Mouse (Mus musculus): ENCODE measurements around the gene Canx. TPM values are rescaled to one million over a fixed set of nuclear protein-coding genes. Genes with fewer than 3 reads are reported as not detected.

The Canx gene
- polyA plus RNA-seq, 1 experiment from 2014 or later, result 221 TPM

GRCm38 (mm10) chr11:50352177-50352576 lies 26.7 kb upstream of the Canx start:
- Histone ChIP-seq H3K4me2 (replicated peaks; ENCODE audit: low read depth, low read length) (no peak overlapping the region), H3K27ac (ENCODE audit: low read length) (no peak overlapping the region), H3K27me3 (ENCODE audit: control insufficient read depth, insufficient read depth, low read length) (no peaks in the 10 kb centered on the region), H3K4me3 (ENCODE audit: low read depth, low read length) (no peak overlapping the region), H3K9ac (replicated peaks; ENCODE audit: low read depth, low read length) (no peak overlapping the region), H3K4me1 (ENCODE audit: control insufficient read depth, insufficient read depth, low read length) (no peaks in the 10 kb centered on the region), H3K36me3 (ENCODE audit: control insufficient read depth, insufficient read depth, low read length) (no peaks in the 10 kb centered on the region), H3K9me3 (ENCODE audit: control insufficient read depth, low read depth, low read length) (peaks cover 3% of the 10 kb centered on the region; the same call in 1 of the 2 replicates)
- 82% methylated on average over 2 of the region's 2 CpGs for WGBS
- ATAC-seq (ENCODE audit: insufficient number of reproducible peaks, insufficient read depth, low FRiP score, low read depth), result no peak

GRCm38 (mm10) chr11:50346256-50347032 lies 21.0 kb upstream of the Canx start:
- ATAC-seq (ENCODE audit: insufficient number of reproducible peaks, insufficient read depth, low FRiP score, low read depth), result no peak
- no peak overlapping the region for H3K27ac ChIP-seq (ENCODE audit: low read length)
- H3K9me3 ChIP-seq (ENCODE audit: control insufficient read depth, low read depth, low read length), result no peaks in the 10 kb centered on the region
- H3K36me3 ChIP-seq (ENCODE audit: control insufficient read depth, insufficient read depth, low read length), result no peaks in the 10 kb centered on the region
- H3K27me3 ChIP-seq (ENCODE audit: control insufficient read depth, insufficient read depth, low read length), result no peaks in the 10 kb centered on the region
- H3K4me3 ChIP-seq (ENCODE audit: low read depth, low read length), result no peak overlapping the region
- 86% methylated on average over 9 of the region's 9 CpGs for WGBS
- H3K4me2 ChIP-seq (replicated peaks; ENCODE audit: low read depth, low read length), result no peak overlapping the region
- H3K4me1 ChIP-seq (ENCODE audit: control insufficient read depth, insufficient read depth, low read length), result no peaks in the 10 kb centered on the region
- H3K9ac ChIP-seq (replicated peaks; ENCODE audit: low read depth, low read length), result no peak overlapping the region

GRCm38 (mm10) chr11:50345486-50345885 lies 20.0 kb upstream of the Canx start:
- 59% methylated on average over 4 of the region's 4 CpGs for WGBS
- Histone ChIP-seq H3K36me3 (ENCODE audit: control insufficient read depth, insufficient read depth, low read length) (no peaks in the 10 kb centered on the region), H3K4me2 (replicated peaks; ENCODE audit: low read depth, low read length) (no peak overlapping the region)

GRCm38 (mm10) chr11:50336891-50337290 lies 11.4 kb upstream of the Canx start:
- no peaks in the 10 kb centered on the region for H3K4me1 ChIP-seq (ENCODE audit: control insufficient read depth, insufficient read depth, low read length)
- no peak overlapping the region for H3K9ac ChIP-seq (replicated peaks; ENCODE audit: low read depth, low read length)
- WGBS, result 69% methylated on average over 4 of the region's 4 CpGs
- no peak for ATAC-seq (ENCODE audit: insufficient number of reproducible peaks, insufficient read depth, low FRiP score, low read depth)
- H3K4me2 ChIP-seq (replicated peaks; ENCODE audit: low read depth, low read length), result no peak overlapping the region
- H3K27ac ChIP-seq (ENCODE audit: low read length), result no peak overlapping the region
- H3K36me3 ChIP-seq (ENCODE audit: control insufficient read depth, insufficient read depth, low read length), result no peaks in the 10 kb centered on the region
- H3K4me3 ChIP-seq (ENCODE audit: low read depth, low read length), result no peak overlapping the region
- no peaks in the 10 kb centered on the region for H3K27me3 ChIP-seq (ENCODE audit: control insufficient read depth, insufficient read depth, low read length)
- H3K9me3 ChIP-seq (ENCODE audit: control insufficient read depth, low read depth, low read length), result no peaks in the 10 kb centered on the region

More at GRCm38 (mm10) chr11:50345486-50345885, 20.0 kb upstream of the Canx start:
- H3K27ac ChIP-seq (ENCODE audit: low read length), result no peak overlapping the region
- no peak for ATAC-seq (ENCODE audit: insufficient number of reproducible peaks, insufficient read depth, low FRiP score, low read depth)
- no peak overlapping the region for H3K4me3 ChIP-seq (ENCODE audit: low read depth, low read length)
- no peaks in the 10 kb centered on the region for H3K9me3 ChIP-seq (ENCODE audit: control insufficient read depth, low read depth, low read length)
- no peaks in the 10 kb centered on the region for H3K4me1 ChIP-seq (ENCODE audit: control insufficient read depth, insufficient read depth, low read length)
- H3K9ac ChIP-seq (replicated peaks; ENCODE audit: low read depth, low read length), result no peak overlapping the region
- H3K27me3 ChIP-seq (ENCODE audit: control insufficient read depth, insufficient read depth, low read length), result no peaks in the 10 kb centered on the region

GRCm38 (mm10) chr11:50336126-50336525 lies 10.7 kb upstream of the Canx start:
- no peaks in the 10 kb centered on the region for H3K4me1 ChIP-seq (ENCODE audit: control insufficient read depth, insufficient read depth, low read length)
- no peaks in the 10 kb centered on the region for H3K36me3 ChIP-seq (ENCODE audit: control insufficient read depth, insufficient read depth, low read length)
- 30% methylated on average over 1 of the region's 1 CpGs for WGBS
- no peak overlapping the region for H3K4me2 ChIP-seq (replicated peaks; ENCODE audit: low read depth, low read length)
- H3K4me3 ChIP-seq (ENCODE audit: low read depth, low read length), result no peak overlapping the region
- no peaks in the 10 kb centered on the region for H3K9me3 ChIP-seq (ENCODE audit: control insufficient read depth, low read depth, low read length)
- ATAC-seq (ENCODE audit: insufficient number of reproducible peaks, insufficient read depth, low FRiP score, low read depth), result no peak
- H3K27me3 ChIP-seq (ENCODE audit: control insufficient read depth, insufficient read depth, low read length), result no peaks in the 10 kb centered on the region
- H3K27ac ChIP-seq (ENCODE audit: low read length), result no peak overlapping the region
- no peak overlapping the region for H3K9ac ChIP-seq (replicated peaks; ENCODE audit: low read depth, low read length)

GRCm38 (mm10) chr11:50333181-50333580 lies 7.7 kb upstream of the Canx start:
- no peak for ATAC-seq (ENCODE audit: insufficient number of reproducible peaks, insufficient read depth, low FRiP score, low read depth)
- Histone ChIP-seq H3K4me1 (ENCODE audit: control insufficient read depth, insufficient read depth, low read length) (no peaks in the 10 kb centered on the region), H3K9ac (replicated peaks; ENCODE audit: low read depth, low read length) (no peak overlapping the region), H3K36me3 (ENCODE audit: control insufficient read depth, insufficient read depth, low read length) (no peaks in the 10 kb centered on the region), H3K9me3 (ENCODE audit: control insufficient read depth, low read depth, low read length) (no peaks in the 10 kb centered on the region), H3K4me3 (ENCODE audit: low read depth, low read length) (no peak overlapping the region), H3K4me2 (replicated peaks; ENCODE audit: low read depth, low read length) (no peak overlapping the region), H3K27me3 (ENCODE audit: control insufficient read depth, insufficient read depth, low read length) (no peaks in the 10 kb centered on the region), H3K27ac (ENCODE audit: low read length) (no peak overlapping the region)
- 84% methylated on average over 3 of the region's 3 CpGs for WGBS

- H3K27ac ChIP-seq (ENCODE audit: low read length), result no peak overlapping the region
- H3K9me3 ChIP-seq (ENCODE audit: control insufficient read depth, low read depth, low read length), result no peaks in the 10 kb centered on the region
- ATAC-seq (ENCODE audit: insufficient number of reproducible peaks, insufficient read depth, low FRiP score, low read depth), result no peak
- H3K4me2 ChIP-seq (replicated peaks; ENCODE audit: low read depth, low read length), result no peak overlapping the region
- no peak overlapping the region for H3K4me3 ChIP-seq (ENCODE audit: low read depth, low read length)
- WGBS, result 94% methylated on average over 1 of the region's 1 CpGs
- no peaks in the 10 kb centered on the region for H3K27me3 ChIP-seq (ENCODE audit: control insufficient read depth, insufficient read depth, low read length)
- H3K9ac ChIP-seq (replicated peaks; ENCODE audit: low read depth, low read length), result no peak overlapping the region
- peaks cover 8% of the 10 kb centered on the region; the same call in 1 of the 2 replicates for H3K4me1 ChIP-seq (ENCODE audit: control insufficient read depth, insufficient read depth, low read length)
- H3K36me3 ChIP-seq (ENCODE audit: control insufficient read depth, insufficient read depth, low read length), result no peaks in the 10 kb centered on the region
Measured at GRCm38 (mm10) chr11:50329378-50329777, 3.9 kb upstream of the Canx start.

GRCm38 (mm10) chr11:50328075-50328625 lies 2.7 kb upstream of the Canx start:
- Histone ChIP-seq H3K9ac (replicated peaks; ENCODE audit: low read depth, low read length) (no peak overlapping the region), H3K4me3 (ENCODE audit: low read depth, low read length) (no peak overlapping the region), H3K27me3 (ENCODE audit: control insufficient read depth, insufficient read depth, low read length) (no peaks in the 10 kb centered on the region), H3K4me1 (ENCODE audit: control insufficient read depth, insufficient read depth, low read length) (peaks cover 14% of the 10 kb centered on the region), H3K36me3 (ENCODE audit: control insufficient read depth, insufficient read depth, low read length) (no peaks in the 10 kb centered on the region), H3K4me2 (replicated peaks; ENCODE audit: low read depth, low read length) (no peak overlapping the region), H3K9me3 (ENCODE audit: control insufficient read depth, low read depth, low read length) (no peaks in the 10 kb centered on the region), H3K27ac (ENCODE audit: low read length) (no peak overlapping the region)
- WGBS, result 89% methylated on average over 3 of the region's 3 CpGs
- no peak for ATAC-seq (ENCODE audit: insufficient number of reproducible peaks, insufficient read depth, low FRiP score, low read depth)

Measured in stomach, embryonic 14.5 days (tissue).